Mouse (Mus musculus) E14TG2a.4 (cell line): ENCODE results near the gene Cog5.

Experiments used
- H3K27me3 ChIP-seq: 2 replicates; pipeline ENCODE4 v1.6.1; 2014; ENCODE audit warnings: low read length, control low read depth; ENCODE audit not compliant: insufficient read depth
- H3K36me3 ChIP-seq: 2 replicates; pipeline ENCODE4 v1.6.1; 2014; ENCODE audit warnings: low read length, control low read depth; ENCODE audit not compliant: insufficient read depth
- H3K4me1 ChIP-seq: replicated peaks from 2 replicates; pipeline ENCODE4 v1.6.1; 2014; ENCODE audit warnings: low read depth, low read length, control low read depth
- H3K4me3 ChIP-seq: replicated peaks from 2 replicates; pipeline ENCODE4 v1.5.1; 2014; ENCODE audit warnings: mild to moderate bottlenecking, low read length
- H3K9me3 ChIP-seq: 2 replicates; pipeline ENCODE4 v1.6.1; 2014; ENCODE audit warnings: low read length, control low read depth
- CTCF ChIP-seq: conservative IDR thresholded peaks from 2 replicates; pipeline ENCODE4 v1.5.1; 2014; ENCODE audit warnings: low read length
- NANOG ChIP-seq: IDR thresholded peaks from 2 replicates; pipeline ENCODE4 v1.6.1; 2014; ENCODE audit warnings: borderline replicate concordance, low read length, mixed read lengths
- POU5F1 ChIP-seq: IDR thresholded peaks from 2 replicates; pipeline ENCODE4 v1.6.1; 2014; ENCODE audit warnings: low read length, borderline replicate concordance

The Cog5 gene

DNA sequence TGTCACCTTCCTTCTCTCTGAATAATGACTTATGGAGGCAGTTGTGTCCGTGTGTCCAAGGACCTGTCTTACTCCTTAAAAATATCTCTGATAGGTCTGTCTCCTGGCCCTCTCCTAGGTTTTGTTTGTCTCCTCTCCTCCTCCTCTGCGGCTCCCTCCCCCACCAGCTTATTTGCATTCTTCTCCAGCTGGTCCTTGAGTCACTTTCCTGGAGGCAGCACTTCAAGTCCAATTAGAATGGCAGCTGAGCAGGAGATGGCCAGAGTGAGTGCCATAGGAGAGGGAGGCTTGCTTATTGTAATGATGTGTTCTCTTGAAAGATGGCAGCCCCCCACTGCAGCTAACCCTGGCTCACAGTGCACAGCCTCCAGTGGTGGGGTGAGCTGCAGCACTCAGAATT lies 241.2 kb downstream of the Cog5 start:
- Histone ChIP-seq H3K27me3 (no peaks in the 10 kb centered on the region), H3K4me3 (no peak overlapping the region), H3K9me3 (no peaks in the 10 kb centered on the region), H3K36me3 (0 out of 2 replicates have a peak, but pooled peaks cover 3% of the 10 kb centered on the region), H3K4me1 (peaks cover 51% of the 10 kb centered on the region)
- TF ChIP-seq POU5F1 (no peak), NANOG (no peak), CTCF (no peak)

DNA sequence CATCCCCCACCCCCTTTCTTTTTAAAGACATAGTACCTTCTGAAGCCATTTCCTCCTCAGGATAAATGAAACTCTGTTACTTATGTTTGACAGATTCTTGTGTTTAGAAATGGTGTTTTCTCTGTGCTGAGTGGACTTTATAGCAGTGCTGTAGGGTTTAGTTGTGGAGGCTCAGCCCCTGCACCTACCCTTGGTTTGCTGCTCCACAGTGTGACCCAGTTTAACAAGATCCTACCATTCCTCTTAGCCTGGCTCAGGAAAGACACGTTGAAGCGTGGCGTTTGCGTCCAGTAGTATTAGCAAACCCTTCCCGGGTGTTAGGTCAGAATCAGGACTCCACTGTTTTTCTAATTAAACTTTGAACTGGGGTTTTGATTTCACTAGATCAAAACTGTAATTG lies 241.6 kb downstream of the Cog5 start:
- H3K36me3 ChIP-seq = 0 out of 2 replicates have a peak, but pooled peaks cover 3% of the 10 kb centered on the region
- H3K27me3 ChIP-seq = no peaks in the 10 kb centered on the region
- peaks cover 51% of the 10 kb centered on the region for H3K4me1 ChIP-seq
- no peak overlapping the region; the same call in 1 of the 2 replicates for H3K4me3 ChIP-seq
- H3K9me3 ChIP-seq = no peaks in the 10 kb centered on the region
- TF ChIP-seq POU5F1 (no peak), NANOG (no peak), CTCF (no peak)

DNA sequence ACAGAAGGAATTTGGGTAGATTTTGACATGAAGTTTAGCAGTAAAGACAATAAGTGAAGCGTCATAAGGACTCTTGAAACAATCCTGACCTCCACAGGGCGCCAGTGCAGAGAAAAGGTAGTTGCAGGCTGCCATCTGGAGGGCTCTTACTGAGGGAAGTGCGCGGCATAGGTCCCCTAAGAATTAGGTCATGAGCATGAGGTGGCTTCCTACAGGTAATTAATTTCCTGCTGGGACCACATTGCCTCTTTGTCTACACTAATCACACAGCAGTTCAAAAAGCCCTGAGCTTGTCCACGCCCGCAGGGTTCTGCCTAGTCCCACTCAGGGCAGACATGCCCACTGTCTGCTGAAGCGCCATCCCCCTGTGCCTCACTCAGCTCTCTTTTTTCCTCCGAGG lies 242.3 kb downstream of the Cog5 start:
- TF ChIP-seq CTCF = no peak
- no peak for TF ChIP-seq POU5F1
- peak; percentile 64 for TF ChIP-seq NANOG
- Histone ChIP-seq H3K36me3 (0 out of 2 replicates have a peak, but pooled peaks cover 6% of the 10 kb centered on the region), H3K9me3 (peaks cover 2% of the 10 kb centered on the region), H3K4me1 (peaks cover 51% of the 10 kb centered on the region), H3K4me3 (peak overlapping the region; percentile 14), H3K27me3 (no peaks in the 10 kb centered on the region)

DNA sequence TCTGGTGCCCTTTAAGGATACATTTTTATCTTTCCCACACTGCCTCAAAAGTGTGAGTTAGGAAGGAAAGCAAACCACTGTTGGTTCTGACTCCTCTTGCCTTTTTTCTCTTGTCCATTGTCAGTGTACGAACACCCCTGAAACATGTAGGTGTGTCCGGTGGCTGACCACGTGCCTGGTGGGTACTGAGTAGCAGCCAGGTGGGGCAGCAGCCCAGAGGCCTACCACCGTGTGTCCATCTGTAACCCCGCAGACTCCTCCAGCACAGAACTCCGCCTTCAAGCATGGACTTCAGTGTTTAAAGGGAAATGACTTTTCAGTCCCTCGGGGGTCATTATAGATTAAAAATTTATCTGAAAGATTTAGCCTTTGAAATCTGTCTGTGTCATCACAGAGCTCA lies 242.8 kb downstream of the Cog5 start:
- peak overlapping the region; percentile 14; the same call in 1 of the 2 replicates for H3K4me3 ChIP-seq
- no peak for TF ChIP-seq CTCF
- peaks cover 3% of the 10 kb centered on the region for H3K9me3 ChIP-seq
- no peaks in the 10 kb centered on the region for H3K27me3 ChIP-seq
- H3K36me3 ChIP-seq = 0 out of 2 replicates have a peak, but pooled peaks cover 6% of the 10 kb centered on the region
- H3K4me1 ChIP-seq = peaks cover 51% of the 10 kb centered on the region

DNA sequence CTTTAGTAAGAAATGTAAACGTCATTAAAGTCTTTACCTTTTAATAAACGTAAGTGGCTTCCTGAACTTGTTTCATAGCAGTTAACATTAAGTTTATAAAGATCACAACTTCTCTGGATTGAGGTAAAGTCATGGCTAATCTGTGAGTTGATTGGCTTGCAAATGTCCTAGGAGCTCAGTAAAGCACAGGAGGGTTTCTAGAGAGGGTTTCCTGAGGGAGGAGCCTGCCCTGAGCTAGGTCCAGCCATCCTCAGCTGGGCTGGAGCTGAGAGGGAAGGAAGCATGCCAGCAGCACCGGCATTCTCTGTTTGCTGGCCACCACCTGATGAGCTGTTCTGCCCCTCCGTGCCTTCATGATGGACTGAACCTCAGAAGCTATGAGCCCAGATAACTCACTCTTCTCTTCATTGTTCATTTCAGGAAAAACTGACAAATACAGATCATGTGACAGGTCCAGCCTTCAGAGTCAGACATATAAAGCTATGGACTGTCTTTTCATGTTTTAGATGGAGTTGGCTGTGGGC lies 245.8 kb downstream of the Cog5 start:
- peaks cover 41% of the 10 kb centered on the region for H3K4me1 ChIP-seq
- H3K36me3 ChIP-seq = 0 out of 2 replicates have a peak, but pooled peaks cover 5% of the 10 kb centered on the region
- TF ChIP-seq POU5F1 = no peak
- TF ChIP-seq CTCF = no peak
- TF ChIP-seq NANOG = no peak
- peak overlapping the region; percentile 26; the same call in 1 of the 2 replicates for H3K4me3 ChIP-seq
- peaks cover 3% of the 10 kb centered on the region for H3K9me3 ChIP-seq
- no peaks in the 10 kb centered on the region for H3K27me3 ChIP-seq

DNA sequence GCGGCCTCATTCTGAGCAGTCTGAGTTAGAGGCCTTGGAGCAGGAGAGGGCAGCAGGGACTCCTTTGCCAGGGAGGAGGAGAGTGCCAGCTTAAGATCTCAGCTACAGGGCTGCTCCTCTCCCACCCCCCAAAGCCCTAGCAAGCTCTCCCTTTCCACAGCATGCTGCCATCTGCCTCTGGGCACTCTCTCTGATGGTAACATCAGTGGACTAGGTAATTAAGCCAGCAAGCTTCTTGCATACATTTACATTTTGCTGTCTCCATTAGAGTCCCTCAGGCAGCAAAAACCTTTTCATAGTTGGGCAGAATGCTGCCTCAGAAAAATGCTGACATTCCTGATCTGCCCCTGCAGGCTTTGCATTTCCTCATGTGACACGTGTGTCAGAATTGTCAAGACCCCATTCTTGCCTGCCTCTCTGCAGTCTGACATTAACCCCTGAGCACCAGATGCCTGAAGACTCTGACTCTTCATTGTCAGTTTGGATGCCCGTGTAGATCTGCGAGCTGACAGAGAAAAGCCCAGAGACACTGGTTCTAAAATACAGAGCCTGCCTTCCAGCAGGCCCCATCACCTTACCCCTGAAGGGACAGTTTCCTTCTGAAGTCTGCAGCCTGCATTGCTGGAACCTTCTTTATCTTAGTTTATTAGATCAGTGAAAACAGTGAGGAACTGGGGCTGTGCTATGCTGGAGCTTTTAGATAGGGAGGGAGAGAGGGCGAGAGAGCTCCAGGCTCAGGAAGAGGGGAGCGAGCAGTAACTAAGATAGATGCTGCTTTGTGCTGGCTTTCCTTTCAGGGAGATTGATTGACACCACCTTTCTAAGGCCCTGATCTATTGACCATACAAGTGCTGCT lies 251.3 kb downstream of the Cog5 start:
- TF ChIP-seq POU5F1 = no peak
- no peak for TF ChIP-seq NANOG
- TF ChIP-seq CTCF = no peak
- no peaks in the 10 kb centered on the region for H3K27me3 ChIP-seq
- H3K4me1 ChIP-seq = no peaks in the 10 kb centered on the region
- no peak overlapping the region for H3K4me3 ChIP-seq
- 0 out of 2 replicates have a peak, but pooled peaks cover 5% of the 10 kb centered on the region for H3K36me3 ChIP-seq
- peaks cover 3% of the 10 kb centered on the region for H3K9me3 ChIP-seq

DNA sequence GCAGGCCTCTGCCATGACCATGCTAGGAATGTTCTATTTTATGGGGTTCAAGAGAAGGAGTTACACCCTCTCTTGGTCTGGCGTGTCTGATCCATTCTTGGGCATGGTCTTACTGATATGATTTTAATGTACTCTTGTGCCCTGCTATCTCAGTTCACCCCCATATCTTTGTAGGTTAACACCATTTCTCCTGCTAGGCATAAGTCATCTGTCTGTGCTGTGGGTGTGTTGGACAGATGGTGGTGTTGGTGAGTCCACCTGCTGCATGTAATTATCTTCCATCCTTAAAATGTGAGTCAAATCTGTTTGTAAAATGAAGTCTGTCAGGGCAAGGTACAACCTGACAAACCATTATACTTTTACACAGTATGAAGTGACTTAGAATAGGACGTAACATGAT lies 252.8 kb downstream of the Cog5 start:
- TF ChIP-seq POU5F1 (no peak), NANOG (no peak), CTCF (no peak)
- no peaks in the 10 kb centered on the region for H3K9me3 ChIP-seq
- no peaks in the 10 kb centered on the region for H3K27me3 ChIP-seq
- no peaks in the 10 kb centered on the region for H3K36me3 ChIP-seq
- 0 out of 2 replicates have a peak, but pooled peaks cover 2% of the 10 kb centered on the region for H3K4me1 ChIP-seq
- no peak overlapping the region for H3K4me3 ChIP-seq

DNA sequence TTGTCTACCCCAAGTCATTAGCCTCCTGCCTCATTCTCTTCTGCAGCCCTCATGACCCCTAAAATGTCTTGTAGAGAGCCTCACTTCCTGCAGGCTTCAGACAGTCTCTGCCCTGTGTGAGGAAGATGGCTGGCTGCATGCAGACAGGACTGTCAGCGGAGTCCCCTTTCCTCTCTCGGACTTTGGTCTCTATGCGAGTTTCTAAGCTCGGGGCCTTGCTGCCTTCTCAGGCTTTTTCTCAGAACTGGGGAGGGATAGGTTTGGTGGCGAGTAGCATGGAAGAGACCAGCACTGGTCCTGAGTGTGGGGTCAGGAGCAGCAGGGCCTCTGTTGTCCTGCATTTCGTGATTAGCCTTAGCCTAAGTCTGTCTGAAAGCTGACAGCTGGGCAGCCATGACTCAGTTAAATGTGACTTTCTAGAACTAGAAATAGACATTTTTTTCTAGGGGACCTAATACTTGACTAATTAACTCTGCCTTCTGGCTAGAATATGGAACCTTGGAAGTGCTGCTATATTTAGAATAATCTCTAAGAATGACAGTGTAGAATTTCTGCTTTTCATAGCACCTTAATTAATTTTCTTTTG lies 258.4 kb downstream of the Cog5 start:
- H3K36me3 ChIP-seq = no peaks in the 10 kb centered on the region
- H3K27me3 ChIP-seq = no peaks in the 10 kb centered on the region
- H3K4me3 ChIP-seq = no peak overlapping the region
- H3K4me1 ChIP-seq = peaks cover 12% of the 10 kb centered on the region; the same call in 1 of the 2 replicates
- TF ChIP-seq NANOG (no peak), CTCF (no peak), POU5F1 (no peak)
- no peaks in the 10 kb centered on the region for H3K9me3 ChIP-seq
